Mouse (Mus musculus) skeletal muscle tissue, postnatal 0 days (tissue): ENCODE results near the gene Necap1. TPM values are rescaled to one million over a fixed set of nuclear protein-coding genes. Genes with fewer than 3 reads are reported as not detected.

Experiments used
- microRNA-seq, 2 experiments: library from miRNA; unstranded; fragments of <30 nt; microRNA quantifications; one replicate each; pipeline ENCODE4; 2016
- polyA plus RNA-seq: library from polyadenylated mRNA; unstranded; fragments of >200 nt; fragmentation: Nextera tagmentation; extraction: Ambion mirVana; gene quantifications from 2 replicates; pipeline ENCODE4 v1.2.1, GENCODE M21; 2015

Gene Necap1
- polyA plus RNA-seq, result 37.1 and 37.5 TPM in 2 replicates

DNA sequence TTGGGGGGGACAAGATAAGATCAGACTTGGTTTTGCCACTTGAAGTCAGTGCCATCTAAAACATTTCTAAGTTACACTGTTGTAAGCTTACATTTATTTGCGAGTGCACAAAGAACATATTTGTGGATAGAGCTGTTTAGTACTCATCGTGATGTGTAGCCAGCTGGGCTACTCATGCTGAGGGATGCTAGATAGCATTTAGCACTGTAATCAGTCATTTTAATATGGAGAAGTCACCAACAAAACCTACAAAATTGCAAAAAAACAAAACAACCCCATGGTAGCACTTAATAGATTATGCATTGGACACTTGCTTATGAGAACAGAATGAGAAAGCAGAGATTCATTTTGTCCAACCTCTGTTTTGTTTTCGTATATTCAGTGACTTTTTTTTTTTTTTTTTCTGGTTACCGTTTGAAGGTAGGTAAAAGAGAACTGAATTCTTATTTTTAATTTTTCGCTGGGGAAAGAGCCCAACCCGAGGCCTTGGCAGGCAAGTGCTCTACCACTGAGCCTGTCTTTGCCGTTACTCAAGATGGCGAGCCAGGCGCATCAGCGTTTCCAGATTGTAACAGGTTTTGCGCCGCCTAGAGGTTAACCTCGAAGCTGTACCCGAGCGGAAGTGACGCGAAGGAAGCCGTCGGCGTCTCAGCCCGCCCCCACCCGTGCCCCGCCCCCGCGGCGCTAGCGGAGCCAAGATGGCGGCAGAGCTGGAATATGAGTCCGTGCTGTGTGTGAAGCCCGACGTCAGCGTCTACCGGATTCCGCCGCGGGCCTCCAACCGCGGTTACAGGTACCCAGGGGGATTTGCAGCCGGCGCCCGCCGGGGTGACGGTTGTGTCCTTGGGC is at the start of gene Necap1:
Gene Necap1 (plus strand): TSS at position 604 of the 849 bp plus-strand sequence.

DNA sequence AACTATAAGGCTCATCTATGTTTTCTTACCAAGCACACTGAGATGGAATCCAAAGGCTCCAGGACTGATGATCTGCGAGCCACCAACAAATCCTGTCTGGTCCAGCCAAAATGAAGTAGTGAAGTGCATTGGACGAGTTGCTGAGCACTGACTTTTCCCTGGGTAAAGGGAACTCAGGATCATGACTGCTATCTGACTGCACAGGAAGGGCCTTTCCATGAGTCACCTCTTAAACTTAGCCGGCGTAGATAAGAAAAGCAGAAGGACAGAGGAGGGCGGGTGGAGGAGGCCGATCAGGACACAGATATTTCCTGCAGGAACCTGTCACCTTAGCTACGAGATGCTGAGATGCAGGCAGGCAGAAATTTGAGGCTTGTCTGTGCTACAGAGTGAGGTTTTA is 18.3 kb upstream of the Necap1 start, which contains the start of gene C3ar1:
Gene C3ar1 (minus strand): TSS at position 207 of the 400 bp plus-strand sequence.

GRCm38 (mm10) chr6:122921451-122921850 is 47.2 kb downstream of the Necap1 start, which contains the start of gene Clec4a1:
TSS of gene Clec4a1 (plus strand) at chr6:122921848.

Small RNA genes lying within 50 kb of the gene (microRNA-seq; reads per million reads assigned to microRNA genes)
- gene Mir7231, result 0.21 to 0.41 reads per million in 2 experiments

Other genes with a start within 250 kb of the Necap1 start
- not detected in 2 replicates for gene Dppa3, start 248.1 kb upstream of the Necap1 start, polyA plus RNA-seq
- gene Nanog, start 167.0 kb upstream of the Necap1 start, polyA plus RNA-seq, result 0.06 TPM in 1 of 2 replicates, not detected in the other
- 1.9 and 2.5 TPM in 2 replicates for gene Slc2a3, start 72.8 kb upstream of the Necap1 start, polyA plus RNA-seq
- 4.7 TPM in 2 replicates for gene Foxj2, start 54.6 kb upstream of the Necap1 start, polyA plus RNA-seq
- gene C3ar1, start 18.3 kb upstream of the Necap1 start, polyA plus RNA-seq, result 3.0 and 4.0 TPM in 2 replicates
- gene Clec4a1, start 47.4 kb downstream of the Necap1 start, polyA plus RNA-seq, result 5.4 and 7.2 TPM in 2 replicates
- gene Clec4a3, start 78.0 kb downstream of the Necap1 start, polyA plus RNA-seq, result 5.7 and 6.4 TPM in 2 replicates
- 0.28 TPM in 1 of 2 replicates, not detected in the other for gene Clec4a4, start 115.9 kb downstream of the Necap1 start, polyA plus RNA-seq
- not detected in 2 replicates for gene Clec4b1, start 175.5 kb downstream of the Necap1 start, polyA plus RNA-seq
- gene Clec4a2, start 232.0 kb downstream of the Necap1 start, polyA plus RNA-seq, result 6.0 and 7.8 TPM in 2 replicates